Comparison of ENCODE assay signal across 13 mouse cellular contexts in the genomic region with DNA sequence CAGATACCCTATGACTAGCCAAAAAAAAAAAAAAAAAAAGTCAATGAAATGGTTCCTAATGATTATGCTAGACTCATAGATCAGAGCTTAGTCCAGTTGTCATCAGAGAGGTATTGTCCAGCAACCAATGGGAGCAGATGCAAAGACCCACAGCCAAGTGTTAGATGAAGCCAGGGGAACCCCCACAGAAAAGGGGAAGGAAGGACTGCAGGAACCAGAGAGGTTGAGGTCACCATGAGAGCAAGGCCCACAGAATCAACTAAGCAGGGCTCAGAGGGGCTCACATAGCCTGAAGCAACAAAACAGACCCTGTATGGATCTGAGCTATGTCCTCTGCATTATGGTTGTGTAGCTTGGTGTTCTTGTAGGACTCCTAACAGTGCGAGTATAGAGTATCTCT. TPM values are rescaled to one million over a fixed set of nuclear protein-coding genes. Genes with fewer than 3 reads are reported as not detected.
"Had no signal": no experiment of that assay in that cellular context is flagged by ENCODE, and none has a peak within 500 bp of the region (broad histone marks: within the 10 kb centered on the region; RNA-seq: fewer than 3 reads in every experiment).

No protein-coding gene starts in this region.

- ATAC-seq: lung, postnatal 0 days had no signal

- H3K4me1 ChIP-seq: limb, embryonic 10.5 days; liver, embryonic 15.5 days; midbrain, embryonic 12.5 days; neural tube, embryonic 15.5 days had no signal

- H3K27ac ChIP-seq: left cerebral cortex, adult 2 months; limb, embryonic 10.5 days; liver, embryonic 15.5 days; midbrain, embryonic 12.5 days; neural tube, embryonic 15.5 days had no signal

- H3K4me2 ChIP-seq: liver, embryonic 11.5 days; liver, embryonic 15.5 days; midbrain, embryonic 12.5 days; neural tube, embryonic 15.5 days had no signal

- H3K9ac ChIP-seq: liver, embryonic 15.5 days; midbrain, embryonic 12.5 days; neural tube, embryonic 15.5 days had no signal

- H3K4me3 ChIP-seq: left cerebral cortex, adult 2 months; limb, embryonic 10.5 days; liver, embryonic 15.5 days; midbrain, embryonic 12.5 days; neural tube, embryonic 15.5 days had no signal

- H3K36me3 ChIP-seq: limb, embryonic 10.5 days; liver, embryonic 15.5 days; midbrain, embryonic 12.5 days; neural tube, embryonic 15.5 days had no signal

- DNase-seq: kidney, postnatal 14 days; lung, adult 2 months; lung, postnatal 36 days; right cerebral cortex, adult 18-20 months; thymus, postnatal 36 days had no signal

- H3K27me3 ChIP-seq: midbrain, embryonic 12.5 days; neural tube, embryonic 15.5 days had no signal

- H3K9me3 ChIP-seq: limb, embryonic 10.5 days; liver, embryonic 15.5 days; midbrain, embryonic 12.5 days; neural tube, embryonic 15.5 days had no signal

RNA-seq across cellular contexts. Expression of gene Cds1, which starts 11.2 kb away (rescaled TPM):
- total RNA-seq: megakaryocyte-erythroid progenitor cell, adult 5-6 weeks had no signal
